Mouse (Mus musculus) midbrain, embryonic 14.5 days (tissue): ENCODE measurements at regions not wholly inside any gene's neighbourhood (a gene's known extent, or its start where the extent isn't known, plus 50 kb on each side); places are given as distances from the start of the nearest gene placed in this dataset.
"Not testable (repeated sequence)": the region's sequence is repeated elsewhere in the genome, so short reads cannot be mapped to it uniquely, and the experiment has no call there.

Experiments used
- ATAC-seq: fragments of 200-750 bp; cut with Nextera tagmentation; 2 replicates; pipeline ENCODE4 v1.8.0; 2017; ENCODE audit warnings: moderate number of reproducible peaks, moderate library complexity; ENCODE audit not compliant: low FRiP score, low TSS enrichment
- DNase-seq: peaks from one replicate; pipeline ENCODE4 v3.0.0-alpha.2; 2015
- H3K27ac ChIP-seq: fragments of 300-500 bp; sonication (generic); replicated peaks from 2 replicates; pipeline ENCODE4 v1.5.1; 2014; ENCODE audit warnings: mild to moderate bottlenecking, low read depth, low read length, moderate library complexity
- H3K27me3 ChIP-seq: fragments of 300-500 bp; sonication (generic); 2 replicates; pipeline ENCODE4 v1.6.1; 2014; ENCODE audit warnings: low read length, control low read depth, mixed read lengths; ENCODE audit not compliant: control insufficient read depth, insufficient read depth
- H3K36me3 ChIP-seq: fragments of 300-500 bp; sonication (generic); 2 replicates; pipeline ENCODE4 v1.6.1; 2014; ENCODE audit warnings: low read length, control low read depth; ENCODE audit not compliant: control insufficient read depth, insufficient read depth
- H3K4me1 ChIP-seq: fragments of 300-500 bp; sonication (generic); 2 replicates; pipeline ENCODE4 v1.6.1; 2014; ENCODE audit warnings: mild to moderate bottlenecking, antibody characterized with exemption, low read length, control low read depth; ENCODE audit not compliant: control insufficient read depth, insufficient read depth
- H3K4me2 ChIP-seq: fragments of 300-500 bp; sonication (generic); 2 replicates; pipeline ENCODE4 v1.6.1; 2014; ENCODE audit warnings: mild to moderate bottlenecking, low read length, moderate library complexity
- H3K4me3 ChIP-seq: fragments of 300-500 bp; sonication (generic); replicated peaks from 2 replicates; pipeline ENCODE4 v1.5.1; 2014; ENCODE audit warnings: low read depth, low read length
- H3K9ac ChIP-seq: fragments of 300-500 bp; sonication (generic); replicated peaks from 2 replicates; pipeline ENCODE4 v1.6.1; 2014; ENCODE audit warnings: mild to moderate bottlenecking, low read length, moderate library complexity
- H3K9me3 ChIP-seq: fragments of 300-500 bp; sonication (generic); 2 replicates; pipeline ENCODE4 v1.6.1; 2016; ENCODE audit warnings: low read length, control low read depth, mixed read lengths; ENCODE audit not compliant: control insufficient read depth
- WGBS: fragments of 180-500 bp; shearing (Covaris S2); extraction: QIAGEN DNeasy Blood & Tissue Kit; methylation state at CpG from one replicate; pipeline ENCODE4 v1.1.7; 2014; 5-methylcytosine and 5-hydroxymethylcytosine counted together

DNA sequence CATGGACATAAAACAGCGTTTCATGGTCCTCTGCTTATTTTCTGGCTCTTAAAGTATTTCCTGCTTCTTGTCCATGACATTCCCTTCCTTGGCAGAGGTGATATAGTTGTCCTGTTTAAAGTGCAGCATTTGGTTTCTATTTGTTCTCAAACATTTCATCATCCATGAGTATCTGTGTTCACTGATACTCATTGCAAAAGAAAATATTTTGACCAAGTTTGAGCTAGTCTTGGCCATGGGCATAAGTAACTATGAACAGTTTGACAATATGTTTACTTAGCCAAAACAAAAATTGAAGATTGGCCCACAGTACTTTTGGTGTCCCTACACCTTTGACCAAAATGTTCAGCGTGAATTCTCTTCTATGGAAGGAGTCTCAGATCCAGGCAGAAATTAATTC lies 58.7 kb upstream of the 2310057J18Rik start:
- not testable (repeated sequence) for DNase-seq, ATAC-seq, H3K36me3 ChIP-seq, H3K4me2 ChIP-seq, H3K27ac ChIP-seq, H3K9me3 ChIP-seq, H3K9ac ChIP-seq, H3K4me1 ChIP-seq, H3K27me3 ChIP-seq, H3K4me3 ChIP-seq
- WGBS: 75% methylated on average over 2 of the region's 2 CpGs

GRCm38 (mm10) chr10:29087823-29088222 lies 55.8 kb upstream of the Soga3 start:
- Histone ChIP-seq H3K4me2 (no peak overlapping the region), H3K9me3 (no peaks in the 10 kb centered on the region), H3K4me1 (no peaks in the 10 kb centered on the region), H3K27me3 (no peaks in the 10 kb centered on the region), H3K27ac (no peak overlapping the region), H3K9ac (no peak overlapping the region), H3K36me3 (no peaks in the 10 kb centered on the region), H3K4me3 (no peak overlapping the region)
- 24% methylated on average over 1 of the region's 1 CpGs for WGBS
- ATAC-seq: no peak
- DNase-seq: peak; percentile 71
